Mouse (Mus musculus): Measurements from ENCODE around the gene Sigirr. TPM values are rescaled to one million over a fixed set of nuclear protein-coding genes. Genes with fewer than 3 reads are reported as not detected.
A peak's percentile ranks its signal among the peaks of the same experiment; 100 is the strongest.

Gene Sigirr
- polyA plus RNA-seq, 1 experiment from 2014 or later: 1.9 TPM

- peaks cover 12% of the 10 kb centered on the region for H3K4me1 ChIP-seq (replicated peaks)
- H3K27ac ChIP-seq: peak overlapping the region; percentile 87
- peaks cover 6% of the 10 kb centered on the region for H3K27me3 ChIP-seq (ENCODE audit: insufficient read depth, poor library complexity, severe bottlenecking)
- no peaks in the 10 kb centered on the region for H3K36me3 ChIP-seq
- no peaks in the 10 kb centered on the region for H3K9me3 ChIP-seq
- peak overlapping the region; percentile 56 for H3K4me3 ChIP-seq
- DNase-seq (ENCODE audit: low spot score): peak; percentile 98
- 2% methylated on average over 29 of the region's 29 CpGs for WGBS
Observed at GRCm38 (mm10) chr7:141122689-141123516, 22.5 kb upstream of the Sigirr start.

DNA sequence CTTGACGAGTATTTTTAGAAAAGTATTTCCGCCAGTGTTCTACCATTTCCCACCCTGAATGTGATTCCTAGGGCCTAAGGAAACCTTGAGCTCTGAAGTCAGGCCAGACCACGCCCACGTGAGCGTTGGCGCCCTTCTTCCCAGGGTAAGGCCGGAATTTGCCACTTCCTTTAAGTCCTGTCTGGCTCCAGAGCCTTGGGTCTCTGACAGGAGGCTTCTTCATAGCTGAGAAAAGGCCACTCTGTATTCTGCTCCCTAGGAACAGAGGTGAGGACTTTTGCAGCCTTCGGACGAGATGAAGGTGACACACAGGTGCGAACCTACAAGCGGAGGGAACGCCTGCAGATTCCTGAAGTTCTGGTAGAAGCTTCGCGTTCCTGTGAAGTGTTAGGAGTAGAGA, 21.9 kb upstream of the Sigirr start, which contains the start of gene Ptdss2:
Gene Ptdss2, plus strand, starts transcription at position 138 of the 400 bp plus-strand sequence.
- peak; percentile 11 for DNase-seq (ENCODE audit: low spot score)
- 51% methylated on average over 14 of the region's 14 CpGs for WGBS
- Histone ChIP-seq H3K9me3 (no peaks in the 10 kb centered on the region), H3K4me1 (replicated peaks) (peaks cover 17% of the 10 kb centered on the region), H3K4me3 (peak within 1 kb of the TSS; percentile 56), H3K27me3 (ENCODE audit: insufficient read depth, poor library complexity, severe bottlenecking) (peaks cover 13% of the 10 kb centered on the region), H3K36me3 (no peaks in the 10 kb centered on the region), H3K27ac (peak within 1 kb of the TSS; percentile 87)

DNA sequence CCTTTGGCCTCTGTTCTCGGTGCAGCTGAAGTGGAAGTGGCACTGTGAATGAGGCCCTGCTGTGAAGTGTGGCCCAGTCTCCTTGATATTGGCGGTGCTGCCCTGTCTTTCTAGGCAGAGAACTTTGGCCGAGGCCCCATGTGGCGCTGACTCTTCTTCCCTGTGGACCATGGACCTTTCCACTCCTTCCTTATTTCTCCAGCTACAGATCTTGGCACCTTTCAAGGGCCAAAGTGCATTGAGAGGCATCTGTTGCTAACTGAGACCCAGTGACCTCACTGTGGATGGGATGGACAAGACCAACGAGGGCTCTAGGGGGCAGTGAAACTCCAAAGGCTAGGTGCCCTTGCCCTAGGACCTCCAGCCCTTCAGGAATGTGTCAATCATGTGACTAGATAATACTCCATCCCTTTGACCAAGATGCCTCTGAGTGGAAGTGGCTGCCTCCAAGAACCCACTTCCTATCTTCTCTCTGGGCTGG, 20.7 kb upstream of the Sigirr start:
- no peak overlapping the region for H3K4me3 ChIP-seq
- no peak overlapping the region for H3K27ac ChIP-seq
- WGBS: 80% methylated on average over 5 of the region's 5 CpGs
- H3K27me3 ChIP-seq (ENCODE audit: insufficient read depth, poor library complexity, severe bottlenecking): peaks cover 23% of the 10 kb centered on the region
- no peaks in the 10 kb centered on the region for H3K9me3 ChIP-seq
- DNase-seq (ENCODE audit: low spot score): no peak
- peaks cover 17% of the 10 kb centered on the region for H3K4me1 ChIP-seq (replicated peaks)
- no peaks in the 10 kb centered on the region for H3K36me3 ChIP-seq

GRCm38 (mm10) chr7:141120605-141121004, 20.2 kb upstream of the Sigirr start:
- peaks cover 28% of the 10 kb centered on the region for H3K27me3 ChIP-seq (ENCODE audit: insufficient read depth, poor library complexity, severe bottlenecking)
- peaks cover 17% of the 10 kb centered on the region for H3K4me1 ChIP-seq (replicated peaks)
- H3K36me3 ChIP-seq: no peaks in the 10 kb centered on the region
- H3K9me3 ChIP-seq: no peaks in the 10 kb centered on the region
- no peak overlapping the region for H3K27ac ChIP-seq
- H3K4me3 ChIP-seq: no peak overlapping the region
- no peak for DNase-seq (ENCODE audit: low spot score)
- WGBS: 81% methylated on average over 3 of the region's 3 CpGs

- Histone ChIP-seq H3K36me3 (no peaks in the 10 kb centered on the region), H3K27ac (no peak overlapping the region), H3K9me3 (no peaks in the 10 kb centered on the region), H3K27me3 (ENCODE audit: insufficient read depth, poor library complexity, severe bottlenecking) (peaks cover 28% of the 10 kb centered on the region), H3K4me3 (no peak overlapping the region), H3K4me1 (replicated peaks) (peaks cover 17% of the 10 kb centered on the region)
- DNase-seq (ENCODE audit: low spot score): no peak
- 77% methylated on average over 3 of the region's 3 CpGs for WGBS
Observed at GRCm38 (mm10) chr7:141119487-141119886, 19.1 kb upstream of the Sigirr start.

DNA sequence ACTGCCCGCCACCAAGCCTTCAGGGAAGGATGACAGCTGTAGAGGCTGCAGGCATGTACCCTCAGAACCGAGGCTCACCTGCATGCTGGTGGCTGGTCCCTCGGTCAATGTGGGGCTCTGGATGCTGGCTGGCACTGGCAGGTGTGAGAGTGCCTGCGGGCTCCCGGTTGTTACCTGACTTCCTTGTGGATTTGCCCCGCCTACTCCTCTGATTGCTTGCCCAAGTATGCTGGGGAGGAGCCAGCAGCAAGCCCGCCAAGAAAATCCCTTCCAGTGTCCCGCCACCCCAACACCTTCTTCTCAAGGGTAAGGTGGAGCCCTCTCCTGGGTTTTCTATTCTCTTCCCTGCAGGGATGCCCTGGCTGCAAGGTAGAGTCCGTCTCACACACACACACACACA, 17.3 kb upstream of the Sigirr start, which contains the start of gene Ano9:
Gene Ano9, minus strand, starts transcription at position 171 of the 400 bp plus-strand sequence.
- Histone ChIP-seq H3K4me3 (peak within 1 kb of the TSS; percentile 21; the same call in 1 of the 2 replicates), H3K27ac (no peak within 1 kb of the TSS), H3K27me3 (ENCODE audit: insufficient read depth, poor library complexity, severe bottlenecking) (peaks cover 28% of the 10 kb centered on the region), H3K36me3 (no peaks in the 10 kb centered on the region), H3K9me3 (no peaks in the 10 kb centered on the region), H3K4me1 (replicated peaks) (peaks cover 8% of the 10 kb centered on the region; the same call in 1 of the 2 replicates)
- WGBS: 13% methylated on average over 9 of the region's 9 CpGs
- DNase-seq (ENCODE audit: low spot score): no peak

- WGBS: 87% methylated on average over 9 of the region's 9 CpGs
- Histone ChIP-seq H3K36me3 (no peaks in the 10 kb centered on the region), H3K27ac (no peak overlapping the region), H3K27me3 (ENCODE audit: insufficient read depth, poor library complexity, severe bottlenecking) (peaks cover 28% of the 10 kb centered on the region), H3K4me1 (replicated peaks) (peaks cover 8% of the 10 kb centered on the region; the same call in 1 of the 2 replicates), H3K9me3 (no peaks in the 10 kb centered on the region), H3K4me3 (no peak overlapping the region)
- no peak for DNase-seq (ENCODE audit: low spot score)
Observed at GRCm38 (mm10) chr7:141115874-141116273, 15.5 kb upstream of the Sigirr start.

DNA sequence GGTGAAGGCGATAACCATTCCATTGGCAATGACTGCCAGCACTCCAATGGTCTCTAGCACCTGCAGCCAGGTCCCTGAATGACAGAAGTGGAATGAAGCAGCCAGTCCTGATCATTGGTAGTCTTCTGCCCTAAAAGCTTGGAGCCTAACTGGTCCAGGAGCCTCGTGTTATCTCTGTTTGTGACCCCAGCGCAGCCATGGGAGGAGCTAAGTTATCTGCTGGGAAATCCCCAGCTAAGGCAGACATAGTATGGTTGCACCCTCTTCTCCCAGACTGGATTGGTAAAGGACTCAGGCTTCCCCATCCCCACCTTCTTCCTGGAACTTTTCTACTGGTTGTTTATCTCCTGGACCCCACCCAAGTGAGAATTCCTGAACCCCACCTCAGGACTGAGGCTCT, 2.8 kb upstream of the Sigirr start:
- Histone ChIP-seq H3K27ac (no peak overlapping the region), H3K36me3 (no peaks in the 10 kb centered on the region), H3K4me3 (no peak overlapping the region), H3K27me3 (ENCODE audit: insufficient read depth, poor library complexity, severe bottlenecking) (peaks cover 51% of the 10 kb centered on the region), H3K4me1 (replicated peaks) (peaks cover 12% of the 10 kb centered on the region), H3K9me3 (no peaks in the 10 kb centered on the region)
- DNase-seq (ENCODE audit: low spot score): no peak
- 71% methylated on average over 3 of the region's 3 CpGs for WGBS

DNA sequence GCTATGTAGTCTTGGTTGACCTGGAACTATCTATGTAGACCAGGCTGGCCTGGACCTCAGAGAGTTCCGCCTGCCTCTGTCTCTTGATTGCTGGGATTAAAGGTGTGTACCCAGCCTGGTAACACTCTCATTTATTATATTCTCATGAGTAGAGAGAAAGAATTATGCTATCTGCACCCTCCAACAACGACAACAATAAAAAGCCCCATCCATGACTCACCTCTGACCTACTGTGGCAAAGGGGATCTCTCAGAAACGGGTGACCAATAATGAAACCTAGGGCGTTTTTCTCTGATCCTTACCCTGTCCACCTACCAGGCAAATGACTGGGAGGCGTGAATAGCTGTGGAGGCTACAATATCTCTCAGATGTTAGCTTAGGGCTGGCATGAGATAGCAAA, 3.2 kb downstream of the Sigirr start:
- Histone ChIP-seq H3K9me3 (no peaks in the 10 kb centered on the region), H3K4me1 (replicated peaks) (peaks cover 52% of the 10 kb centered on the region), H3K4me3 (no peak overlapping the region), H3K27me3 (ENCODE audit: insufficient read depth, poor library complexity, severe bottlenecking) (peaks cover 77% of the 10 kb centered on the region), H3K27ac (0 out of 2 replicates have a peak overlapping the region, but pooled peaks have one; percentile 8), H3K36me3 (no peaks in the 10 kb centered on the region)
- WGBS: 83% methylated on average over 5 of the region's 5 CpGs
- DNase-seq (ENCODE audit: low spot score): no peak

GRCm38 (mm10) chr7:141096649-141097056, 3.7 kb downstream of the Sigirr start:
- Histone ChIP-seq H3K27ac (peak overlapping the region; percentile 8; the same call in 1 of the 2 replicates), H3K27me3 (ENCODE audit: insufficient read depth, poor library complexity, severe bottlenecking) (peaks cover 76% of the 10 kb centered on the region), H3K4me1 (replicated peaks) (peaks cover 57% of the 10 kb centered on the region), H3K4me3 (no peak overlapping the region), H3K36me3 (no peaks in the 10 kb centered on the region), H3K9me3 (no peaks in the 10 kb centered on the region)
- WGBS: 37% methylated on average over 6 of the region's 6 CpGs
- DNase-seq (ENCODE audit: low spot score): no peak

GRCm38 (mm10) chr7:141096021-141096420, 4.4 kb downstream of the Sigirr start:
- H3K27me3 ChIP-seq (ENCODE audit: insufficient read depth, poor library complexity, severe bottlenecking): peaks cover 76% of the 10 kb centered on the region
- no peaks in the 10 kb centered on the region for H3K9me3 ChIP-seq
- H3K36me3 ChIP-seq: no peaks in the 10 kb centered on the region
- no peak for DNase-seq (ENCODE audit: low spot score)
- H3K27ac ChIP-seq: 0 out of 2 replicates have a peak overlapping the region, but pooled peaks have one; percentile 23
- no peak overlapping the region for H3K4me3 ChIP-seq
- WGBS: 84% methylated on average over 6 of the region's 6 CpGs
- peaks cover 59% of the 10 kb centered on the region for H3K4me1 ChIP-seq (replicated peaks)

- no peaks in the 10 kb centered on the region for H3K36me3 ChIP-seq
- H3K27me3 ChIP-seq (ENCODE audit: insufficient read depth, poor library complexity, severe bottlenecking): peaks cover 76% of the 10 kb centered on the region
- no peaks in the 10 kb centered on the region for H3K9me3 ChIP-seq
- no peak overlapping the region for H3K4me3 ChIP-seq
- 62% methylated on average over 15 of the region's 15 CpGs for WGBS
- peaks cover 50% of the 10 kb centered on the region for H3K4me1 ChIP-seq (replicated peaks)
- DNase-seq (ENCODE audit: low spot score): no peak
- peak overlapping the region; percentile 54 for H3K27ac ChIP-seq
Observed at GRCm38 (mm10) chr7:141094487-141095205, 5.7 kb downstream of the Sigirr start.

DNA sequence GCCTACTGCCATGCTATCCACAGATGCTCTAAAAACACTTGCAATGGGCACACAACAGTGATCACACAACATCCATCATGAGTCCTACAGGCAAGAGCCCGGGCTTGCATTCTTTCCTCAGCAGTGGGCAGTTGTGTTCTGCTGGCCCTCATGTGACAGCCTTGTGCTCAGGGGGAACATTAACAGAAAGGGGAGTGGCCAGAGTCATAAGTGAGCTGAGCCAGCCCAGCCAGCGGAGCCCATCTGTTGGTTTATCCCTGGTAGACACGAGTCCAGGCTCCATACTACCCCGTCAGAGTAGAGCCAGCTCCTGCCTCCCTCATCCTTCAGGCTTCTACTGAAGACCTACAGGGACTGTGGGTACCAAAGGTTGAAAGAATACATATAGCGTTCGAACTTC, 6.4 kb downstream of the Sigirr start:
- Histone ChIP-seq H3K4me3 (no peak overlapping the region), H3K36me3 (no peaks in the 10 kb centered on the region), H3K27ac (no peak overlapping the region), H3K4me1 (replicated peaks) (peaks cover 49% of the 10 kb centered on the region), H3K9me3 (no peaks in the 10 kb centered on the region), H3K27me3 (ENCODE audit: insufficient read depth, poor library complexity, severe bottlenecking) (peaks cover 76% of the 10 kb centered on the region)
- 86% methylated on average over 6 of the region's 6 CpGs for WGBS
- DNase-seq (ENCODE audit: low spot score): no peak
